Mouse (Mus musculus) limb, embryonic 10.5 days (tissue): ENCODE measurements around the gene Olfr644. TPM values are rescaled to one million over a fixed set of nuclear protein-coding genes. Genes with fewer than 3 reads are reported as not detected.

Experiments used
- DNase-seq: peaks from one replicate; pipeline ENCODE4 v3.0.0-alpha.2; 2017; ENCODE audit warnings: low spot score
- H3K27ac ChIP-seq: fragments of 300-500 bp; sonication (generic); 2 replicates; pipeline ENCODE4 v1.5.1; 2016; ENCODE audit warnings: mild to moderate bottlenecking
- H3K27me3 ChIP-seq: fragments of 300-500 bp; sonication (generic); 2 replicates; pipeline ENCODE4 v1.6.1; 2016; ENCODE audit warnings: low read depth, mild to moderate bottlenecking; ENCODE audit not compliant: poor library complexity, severe bottlenecking
- H3K36me3 ChIP-seq: fragments of 300-500 bp; sonication (generic); 2 replicates; pipeline ENCODE4 v1.6.1; 2016; ENCODE audit warnings: mild to moderate bottlenecking, moderate library complexity
- H3K4me1 ChIP-seq: fragments of 300-500 bp; sonication (generic); 2 replicates; pipeline ENCODE4 v1.6.1; 2016
- H3K4me3 ChIP-seq: fragments of 300-500 bp; sonication (generic); 2 replicates; pipeline ENCODE4 v1.5.1; 2016; ENCODE audit warnings: mild to moderate bottlenecking, moderate library complexity
- H3K9me3 ChIP-seq: fragments of 300-500 bp; sonication (generic); replicated peaks from 2 replicates; pipeline ENCODE4 v1.6.1; 2016; ENCODE audit warnings: mild to moderate bottlenecking
- polyA plus RNA-seq: library from polyadenylated mRNA; unstranded; fragments of >200 nt; fragmentation: Nextera tagmentation; extraction: Ambion mirVana; gene quantifications from 2 replicates; pipeline ENCODE4 v1.2.1, GENCODE M21; 2016

Olfr644 gene
- polyA plus RNA-seq, 1 experiment from 2014 or later: not detected

GRCm38 (mm10) chr7:104017203-104017602, 54.5 kb downstream of the Olfr644 start, which contains the start of gene Olfr639:
Gene Olfr639, minus strand, starts transcription at chr7:104017303.
- H3K9me3 ChIP-seq: no peaks in the 10 kb centered on the region
- no peak within 1 kb of the TSS for H3K27ac ChIP-seq
- H3K36me3 ChIP-seq: no peaks in the 10 kb centered on the region
- no peaks in the 10 kb centered on the region for H3K27me3 ChIP-seq
- H3K4me3 ChIP-seq: no peak within 1 kb of the TSS
- DNase-seq: no peak
- H3K4me1 ChIP-seq: no peaks in the 10 kb centered on the region

Other genes starting within 250 kb of the Olfr644 start
- 49.0 and 110 TPM in 2 replicates for gene Hbb-bs, start 243.8 kb downstream of the Olfr644 start, polyA plus RNA-seq
- 0.29 TPM in 1 of 2 replicates, not detected in the other for gene Hbb-bh2, start 231.3 kb downstream of the Olfr644 start, polyA plus RNA-seq
- 2,391 and 3,747 TPM in 2 replicates for gene Hbb-bh1, start 228.7 kb downstream of the Olfr644 start, polyA plus RNA-seq
- 6,719 and 7,575 TPM in 2 replicates for gene Hbb-y, start 218.7 kb downstream of the Olfr644 start, polyA plus RNA-seq
- not detected in 2 replicates for gene Olfr66, start 185.6 kb downstream of the Olfr644 start, polyA plus RNA-seq
- gene Olfr64, start 177.4 kb downstream of the Olfr644 start, polyA plus RNA-seq: not detected in 2 replicates
- gene Olfr65, start 168.4 kb downstream of the Olfr644 start, polyA plus RNA-seq: not detected in 2 replicates
- not detected in 2 replicates for gene Olfr631, start 143.0 kb downstream of the Olfr644 start, polyA plus RNA-seq
- not detected in 2 replicates for gene Olfr632, start 137.5 kb downstream of the Olfr644 start, polyA plus RNA-seq
- not detected in 2 replicates for gene Olfr633, start 127.4 kb downstream of the Olfr644 start, polyA plus RNA-seq
- not detected in 2 replicates for gene Olfr635, start 100.7 kb downstream of the Olfr644 start, polyA plus RNA-seq
- gene Olfr638, start 73.1 kb downstream of the Olfr644 start, polyA plus RNA-seq: not detected in 2 replicates
- gene Olfr639, start 54.6 kb downstream of the Olfr644 start, polyA plus RNA-seq: 0.03 TPM in 1 of 2 replicates, not detected in the other
- not detected in 2 replicates for gene Olfr640, start 46.3 kb downstream of the Olfr644 start, polyA plus RNA-seq
- gene Olfr641, start 36.4 kb downstream of the Olfr644 start, polyA plus RNA-seq: not detected in 2 replicates
- not detected in 2 replicates for gene Olfr642, start 19.2 kb downstream of the Olfr644 start, polyA plus RNA-seq
- not detected in 2 replicates for gene 4930516K23Rik, start 10.4 kb downstream of the Olfr644 start, polyA plus RNA-seq
- gene Olfr645, start 13.6 kb upstream of the Olfr644 start, polyA plus RNA-seq: not detected in 2 replicates
- gene Olfr646, start 33.0 kb upstream of the Olfr644 start, polyA plus RNA-seq: not detected in 2 replicates
- gene Ubqln5, start 58.0 kb upstream of the Olfr644 start, polyA plus RNA-seq: not detected in 2 replicates
- gene Olfr643, start 65.5 kb upstream of the Olfr644 start, polyA plus RNA-seq: not detected in 2 replicates
- not detected in 2 replicates for gene Ubqln3, start 71.4 kb upstream of the Olfr644 start, polyA plus RNA-seq
- gene Ubqlnl, start 78.7 kb upstream of the Olfr644 start, polyA plus RNA-seq: not detected in 2 replicates
- not detected in 2 replicates for gene Olfm5, start 93.0 kb upstream of the Olfr644 start, polyA plus RNA-seq
- 0.16 and 0.29 TPM in 2 replicates for gene Olfr648, start 111.5 kb upstream of the Olfr644 start, polyA plus RNA-seq
- not detected in 2 replicates for gene Olfr649, start 124.1 kb upstream of the Olfr644 start, polyA plus RNA-seq
- gene Trim6, start 146.9 kb upstream of the Olfr644 start, polyA plus RNA-seq: 6.4 and 7.0 TPM in 2 replicates
- gene Trim34a, start 172.6 kb upstream of the Olfr644 start, polyA plus RNA-seq: 0.31 and 0.91 TPM in 2 replicates
- not detected in 2 replicates for gene Trim5, start 216.2 kb upstream of the Olfr644 start, polyA plus RNA-seq
- gene Trim12a, start 243.6 kb upstream of the Olfr644 start, polyA plus RNA-seq: 1.7 and 2.3 TPM in 2 replicates